Mouse (Mus musculus) mouse trophoblast stem cell (cell line): ENCODE data around the gene Rae1.

Source experiments
- in situ Hi-C, 2 experiments: fragments of 300-500 bp; cut with MseI, MboI; formaldehyde crosslinking; loops; 2 replicates in 1 of 2; 3 replicates in 1 of 2; pipeline ENCODE4 v1.15.1; 2025

The Rae1 gene

GRCm38 (mm10) chr2:173047471-173047870 is 47.6 kb downstream of the Rae1 start:
- in situ Hi-C loops: no loop called here

- in situ Hi-C loops: no loop called here
Observed at GRCm38 (mm10) chr2:173048041-173048745, 48.3 kb downstream of the Rae1 start.

GRCm38 (mm10) chr2:173049231-173049630 is 49.3 kb downstream of the Rae1 start:
- in situ Hi-C loops: no loop called here

GRCm38 (mm10) chr2:173049817-173050216 is 49.9 kb downstream of the Rae1 start:
- in situ Hi-C loops: no loop called here

GRCm38 (mm10) chr2:173050604-173051382 is 50.9 kb downstream of the Rae1 start:
- in situ Hi-C loops: no loop called here

GRCm38 (mm10) chr2:173052881-173053280 is 53.0 kb downstream of the Rae1 start:
- in situ Hi-C loops: no loop called here

- in situ Hi-C loops: no loop called here
Observed at GRCm38 (mm10) chr2:173053846-173054245, 53.9 kb downstream of the Rae1 start.

GRCm38 (mm10) chr2:173056303-173056881 is 56.5 kb downstream of the Rae1 start:
- in situ Hi-C loops: no loop called here

- in situ Hi-C loops: no loop called here
Observed at GRCm38 (mm10) chr2:173056882-173057315, 57.0 kb downstream of the Rae1 start.

- in situ Hi-C loops: no loop called here
Observed at GRCm38 (mm10) chr2:173057623-173058022, 57.7 kb downstream of the Rae1 start.

GRCm38 (mm10) chr2:173058263-173058662 is 58.3 kb downstream of the Rae1 start:
- in situ Hi-C loops: no loop called here

- in situ Hi-C loops: no loop called here
Observed at GRCm38 (mm10) chr2:173060450-173060849, 60.5 kb downstream of the Rae1 start.

- in situ Hi-C loops: no loop called here
Observed at GRCm38 (mm10) chr2:173061443-173062351, 61.8 kb downstream of the Rae1 start.

GRCm38 (mm10) chr2:173063219-173063618 is 63.3 kb downstream of the Rae1 start:
- in situ Hi-C loops: no loop called here

- in situ Hi-C loops: no loop called here
Observed at GRCm38 (mm10) chr2:173064864-173065263, 64.9 kb downstream of the Rae1 start.
